Mouse (Mus musculus) bone marrow macrophage, adult 2 months (primary cell): ENCODE data around the gene Etv5. TPM values are rescaled to one million over a fixed set of nuclear protein-coding genes. Genes with fewer than 3 reads are reported as not detected.

Experiments
- H3K27ac ChIP-seq: 2 replicates; pipeline ENCODE4 v1.5.1; 2012; ENCODE audit warnings: low read depth, low read length; ENCODE audit not compliant: insufficient read depth
- H3K4me1 ChIP-seq: 2 replicates; pipeline ENCODE4 v1.6.1; 2012; ENCODE audit warnings: low read length; ENCODE audit not compliant: control insufficient read depth, insufficient read depth
- H3K4me3 ChIP-seq: 2 replicates; pipeline ENCODE4 v1.5.1; 2012; ENCODE audit warnings: mild to moderate bottlenecking, low read length, moderate library complexity; ENCODE audit not compliant: insufficient read depth
- CTCF ChIP-seq: IDR thresholded peaks from 2 replicates; pipeline ENCODE4 v1.5.1; 2012; ENCODE audit warnings: low read depth, mild to moderate bottlenecking, low read length, moderate library complexity
- POLR2A ChIP-seq: IDR thresholded peaks from 2 replicates; pipeline ENCODE4 v1.6.1; 2012; ENCODE audit warnings: mild to moderate bottlenecking, low read depth, low read length, borderline replicate concordance
- polyA plus RNA-seq: library from polyadenylated mRNA; stranded (reverse); fragments of >200 nt; gene quantifications from 2 replicates; pipeline ENCODE4 v1.2.4, GENCODE M21; 2012; ENCODE audit not compliant: missing spikeins, insufficient read depth, insufficient read length

The Etv5 gene
- polyA plus RNA-seq, 1 experiment = 19.3 TPM

- Histone ChIP-seq H3K4me3 (no peak overlapping the region), H3K4me1 (peaks cover 8% of the 10 kb centered on the region), H3K27ac (no peak overlapping the region)
- no peak for TF ChIP-seq CTCF
Observed at GRCm38 (mm10) chr16:22431335-22431734, 8.2 kb downstream of the Etv5 start.

GRCm38 (mm10) chr16:22430211-22430951 is 9.1 kb downstream of the Etv5 start:
- Histone ChIP-seq H3K4me3 (no peak overlapping the region), H3K27ac (no peak overlapping the region), H3K4me1 (peaks cover 3% of the 10 kb centered on the region; the same call in 1 of the 2 replicates)
- TF ChIP-seq CTCF = no peak
- TF ChIP-seq POLR2A = no peak

DNA sequence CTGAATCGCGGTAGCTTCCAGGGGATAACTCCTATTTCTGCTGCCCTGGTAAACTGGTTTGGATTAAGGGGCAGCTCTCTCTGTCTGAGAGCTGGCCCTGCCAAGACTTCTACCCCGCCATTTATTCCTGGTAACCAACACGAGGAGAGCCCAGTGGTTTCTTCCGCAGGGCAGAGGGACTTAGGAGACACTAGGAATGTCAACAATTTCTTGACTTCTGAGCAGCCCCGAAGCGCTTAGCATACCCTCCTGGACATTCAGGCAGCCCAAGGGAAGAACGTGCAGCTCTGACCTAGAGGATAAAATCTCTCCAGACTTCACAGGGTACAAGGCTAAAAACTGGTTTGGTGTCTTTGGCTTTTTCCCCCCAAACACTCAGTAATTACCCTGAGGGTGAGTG is 10.1 kb downstream of the Etv5 start:
- TF ChIP-seq CTCF (no peak), POLR2A (no peak)
- Histone ChIP-seq H3K4me3 (no peak overlapping the region), H3K4me1 (peaks cover 3% of the 10 kb centered on the region; the same call in 1 of the 2 replicates), H3K27ac (no peak overlapping the region)

DNA sequence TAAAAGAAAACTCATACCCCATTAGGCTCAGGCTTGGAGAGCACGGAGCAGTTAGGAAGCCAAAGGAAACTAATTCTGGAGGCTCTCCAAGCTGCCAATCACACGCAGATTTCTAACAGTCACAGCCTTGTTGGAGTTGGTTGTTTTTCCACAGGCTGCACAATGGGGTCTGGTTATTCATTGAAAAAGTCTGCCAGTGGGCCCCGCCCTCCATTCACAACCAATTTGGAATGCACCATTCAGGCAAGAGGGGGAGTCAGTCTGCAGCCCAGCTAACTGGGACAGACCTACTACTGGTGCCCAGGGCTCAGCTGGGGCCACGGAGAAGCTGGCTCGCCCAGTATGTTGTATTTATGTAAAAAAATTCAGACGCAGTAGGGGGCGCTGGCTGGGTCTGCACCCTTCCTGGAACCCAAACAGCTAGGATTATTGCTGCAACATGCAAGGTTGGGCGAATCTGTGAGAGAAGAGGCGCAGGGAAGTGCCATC is 10.6 kb downstream of the Etv5 start:
- H3K4me3 ChIP-seq = no peak overlapping the region
- no peak for TF ChIP-seq CTCF
- TF ChIP-seq POLR2A = no peak
- H3K27ac ChIP-seq = no peak overlapping the region
- peaks cover 3% of the 10 kb centered on the region; the same call in 1 of the 2 replicates for H3K4me1 ChIP-seq

DNA sequence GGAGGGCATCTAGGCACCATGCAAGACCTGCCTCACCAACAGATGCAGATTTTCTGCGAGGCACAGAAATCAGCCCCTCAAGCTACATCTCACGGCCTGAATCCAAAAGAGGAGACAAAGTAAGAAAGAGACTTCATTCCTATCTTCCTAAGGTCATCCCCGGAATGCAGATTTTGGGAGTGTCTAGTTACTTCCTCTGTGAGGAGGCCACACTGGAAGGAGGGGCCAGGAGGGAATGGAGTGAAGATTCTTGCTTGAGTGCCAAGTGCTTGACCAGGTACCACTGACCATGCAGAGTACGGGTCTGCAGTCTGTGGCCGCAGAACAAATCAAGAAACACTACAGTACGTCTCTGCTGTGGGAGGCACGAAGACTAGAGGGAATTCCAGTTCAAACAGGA is 12.7 kb downstream of the Etv5 start:
- H3K27ac ChIP-seq = no peak overlapping the region
- peaks cover under 1% of the 10 kb centered on the region; the same call in 1 of the 2 replicates for H3K4me1 ChIP-seq
- TF ChIP-seq CTCF (no peak), POLR2A (no peak)
- no peak overlapping the region for H3K4me3 ChIP-seq

GRCm38 (mm10) chr16:22422256-22422655 is 17.3 kb downstream of the Etv5 start:
- Histone ChIP-seq H3K27ac (no peak overlapping the region), H3K4me3 (no peak overlapping the region), H3K4me1 (0 out of 2 replicates have a peak, but pooled peaks cover 2% of the 10 kb centered on the region)
- TF ChIP-seq POLR2A (no peak), CTCF (no peak)

GRCm38 (mm10) chr16:22417931-22418330 is 21.6 kb downstream of the Etv5 start:
- Histone ChIP-seq H3K4me1 (peaks cover 26% of the 10 kb centered on the region), H3K27ac (no peak overlapping the region), H3K4me3 (no peak overlapping the region)
- TF ChIP-seq CTCF (no peak), POLR2A (no peak)

- no peak overlapping the region for H3K4me3 ChIP-seq
- no peak for TF ChIP-seq CTCF
- TF ChIP-seq POLR2A = no peak
- no peak overlapping the region for H3K27ac ChIP-seq
- peaks cover 27% of the 10 kb centered on the region for H3K4me1 ChIP-seq
Observed at GRCm38 (mm10) chr16:22417044-22417443, 22.5 kb downstream of the Etv5 start.

DNA sequence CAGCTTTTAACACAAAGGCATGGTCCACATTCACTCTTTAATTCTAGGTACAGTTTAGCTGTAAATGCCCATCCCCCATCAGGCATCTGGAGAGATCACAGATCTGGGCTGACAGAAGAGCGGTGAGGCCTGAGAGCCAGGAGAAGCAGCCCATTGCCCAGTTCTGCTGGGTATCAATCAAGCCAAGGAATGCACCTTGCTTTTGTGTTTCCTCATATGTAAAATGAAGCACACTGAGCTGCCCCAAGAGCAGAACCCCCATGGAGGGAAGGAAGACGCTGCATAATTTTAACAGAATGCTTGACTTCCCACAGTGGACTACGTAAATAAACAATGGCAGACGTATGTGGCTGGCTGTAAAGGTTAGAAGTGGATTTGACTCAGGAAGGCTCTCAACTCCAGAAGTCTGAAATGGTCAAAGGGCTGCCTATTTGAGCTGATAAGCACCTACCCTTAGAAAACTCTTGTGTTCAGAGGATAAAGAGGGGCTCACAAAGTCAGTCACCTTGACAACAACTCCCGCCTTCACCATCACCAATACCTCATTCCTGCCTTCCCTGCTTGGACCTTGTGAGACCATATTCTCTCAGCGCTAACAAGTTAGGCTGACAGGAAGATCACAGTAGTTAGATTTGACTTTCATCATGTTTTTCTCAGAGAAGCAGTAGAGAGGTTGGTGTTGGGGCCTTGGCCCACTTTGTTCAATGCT is 23.2 kb downstream of the Etv5 start:
- H3K27ac ChIP-seq = no peak overlapping the region
- no peak overlapping the region for H3K4me3 ChIP-seq
- peaks cover 31% of the 10 kb centered on the region for H3K4me1 ChIP-seq
- no peak for TF ChIP-seq POLR2A
- TF ChIP-seq CTCF = no peak

DNA sequence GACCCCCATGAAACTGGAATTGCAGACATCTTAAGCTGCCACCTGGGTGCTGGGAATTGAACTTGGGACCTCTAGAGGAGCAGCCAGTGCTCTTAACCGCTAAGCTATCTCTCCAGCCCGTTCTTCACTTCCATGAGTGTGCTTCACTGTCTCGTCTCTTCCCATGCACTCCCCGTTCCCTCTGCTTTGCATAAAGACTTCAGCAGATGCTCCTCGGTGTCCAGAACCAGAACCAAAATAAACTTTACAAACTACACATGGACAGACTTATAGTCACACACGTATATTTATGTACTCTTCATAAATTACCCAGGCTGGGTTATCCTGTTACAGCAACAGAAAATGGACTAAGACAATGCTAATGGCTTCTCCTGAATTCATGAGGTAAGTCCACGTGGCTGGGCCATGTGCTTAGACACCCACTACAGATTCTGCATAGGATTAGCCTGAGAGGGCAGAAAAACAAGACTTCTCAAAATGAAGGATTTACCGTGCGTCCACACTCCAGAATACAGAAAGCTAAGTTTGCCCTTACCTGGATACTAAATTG is 25.2 kb downstream of the Etv5 start:
- no peak overlapping the region for H3K4me3 ChIP-seq
- H3K27ac ChIP-seq = 0 out of 2 replicates have a peak overlapping the region, but pooled peaks have one; percentile 65
- peaks cover 31% of the 10 kb centered on the region for H3K4me1 ChIP-seq
- TF ChIP-seq CTCF (no peak), POLR2A (no peak)
